Mouse (Mus musculus) fibroblast of lung, adult 2 months (primary cell): ENCODE results near the gene Frs2.
"Not testable (repeated sequence)": the region's sequence is repeated elsewhere in the genome, so short reads cannot be mapped to it uniquely, and the experiment has no call there.

Source experiments
- DNase-seq: peaks from one replicate; pipeline ENCODE4 v3.0.0-alpha.2; 2011; ENCODE audit warnings: low read depth

The Frs2 gene

DNA sequence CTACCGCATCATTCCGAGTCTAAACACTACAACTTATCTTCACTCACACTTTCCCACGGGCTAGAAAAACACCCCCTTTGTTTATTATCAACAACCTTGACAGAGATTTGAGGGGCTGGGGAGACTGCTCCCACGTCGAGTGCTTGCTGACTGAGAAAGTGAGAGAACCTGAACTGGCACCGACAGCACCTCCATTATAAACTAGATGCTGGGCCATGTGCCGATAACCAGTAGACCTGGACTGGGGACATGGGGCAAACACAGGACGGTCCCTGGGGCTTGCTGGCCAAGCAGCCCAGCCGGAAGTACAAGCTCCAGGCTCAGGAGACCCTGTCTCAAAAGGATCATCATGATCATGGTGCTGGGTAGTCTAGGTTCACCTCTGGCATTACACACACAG lies 1.9 kb downstream of the Frs2 start:
- DNase-seq: no peak

DNA sequence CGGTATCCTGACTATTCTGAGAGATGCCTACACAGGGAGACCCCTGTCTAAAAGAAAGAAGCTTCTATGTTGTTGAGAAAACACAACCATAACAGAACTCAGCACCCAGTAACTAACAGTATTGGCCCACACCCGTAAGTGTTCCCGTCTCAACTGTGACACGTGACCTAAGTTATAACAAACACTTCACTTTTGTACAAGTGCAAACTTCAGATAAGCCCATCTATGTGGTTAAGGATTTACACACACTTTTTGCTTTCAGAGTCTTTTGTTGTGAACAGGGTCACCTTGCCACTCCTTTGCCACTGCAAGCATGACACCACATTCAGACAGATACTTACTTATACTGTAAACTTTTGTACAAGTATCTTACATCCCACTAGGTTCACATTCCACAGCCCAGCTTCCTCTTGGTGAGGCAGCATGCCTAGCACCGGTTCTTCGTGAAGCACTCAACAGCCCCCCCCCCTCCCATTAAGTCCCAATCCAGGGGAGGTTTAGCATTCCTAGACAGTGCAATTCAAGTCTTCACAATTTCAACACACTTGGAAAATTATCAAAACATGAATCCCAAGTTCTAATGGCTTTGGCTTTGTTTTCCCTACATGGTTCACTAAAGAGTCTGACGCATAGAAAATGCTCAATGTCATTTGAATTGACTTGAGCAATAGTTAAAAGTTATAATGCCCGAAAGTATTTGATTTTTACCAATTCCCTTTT lies 2.6 kb downstream of the Frs2 start:
- DNase-seq: no peak

DNA sequence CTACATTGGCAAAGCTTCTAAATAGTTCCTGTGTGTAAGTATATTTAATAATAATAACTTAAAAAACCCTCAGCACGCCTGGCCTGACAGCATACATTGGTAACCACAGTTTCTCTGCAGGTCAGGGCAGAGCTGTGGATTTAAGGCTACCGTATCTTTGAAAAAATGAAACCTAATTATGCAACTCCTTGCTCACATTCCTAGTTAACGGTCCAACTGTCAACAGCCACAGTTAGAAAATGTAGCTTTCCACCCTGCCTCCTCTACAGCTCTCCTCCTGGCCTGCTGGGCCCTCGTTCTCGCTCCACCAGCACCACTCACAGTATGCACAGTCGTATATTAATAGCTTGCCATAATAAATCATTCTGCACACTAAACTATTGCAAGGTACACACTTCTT lies 3.7 kb downstream of the Frs2 start:
- no peak for DNase-seq

DNA sequence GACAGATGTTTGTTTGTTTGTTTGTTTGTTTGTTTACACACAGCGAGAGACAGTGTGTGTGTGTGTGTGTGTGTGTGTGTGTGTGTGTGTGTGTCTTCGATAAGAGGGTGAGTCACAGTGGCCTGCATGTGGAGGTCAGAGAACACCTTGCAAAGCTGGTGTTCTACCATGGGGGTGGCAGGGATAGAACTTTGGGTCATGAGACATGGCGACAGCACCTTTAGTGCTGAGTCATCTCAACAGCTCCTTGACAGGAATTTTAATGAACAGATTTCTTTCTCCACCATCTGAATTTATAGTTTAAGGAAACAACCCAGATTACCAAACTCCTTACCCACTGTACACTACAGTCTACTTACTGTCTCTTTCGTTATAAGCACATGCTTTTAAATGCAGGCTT lies 4.3 kb downstream of the Frs2 start:
- no peak for DNase-seq

DNA sequence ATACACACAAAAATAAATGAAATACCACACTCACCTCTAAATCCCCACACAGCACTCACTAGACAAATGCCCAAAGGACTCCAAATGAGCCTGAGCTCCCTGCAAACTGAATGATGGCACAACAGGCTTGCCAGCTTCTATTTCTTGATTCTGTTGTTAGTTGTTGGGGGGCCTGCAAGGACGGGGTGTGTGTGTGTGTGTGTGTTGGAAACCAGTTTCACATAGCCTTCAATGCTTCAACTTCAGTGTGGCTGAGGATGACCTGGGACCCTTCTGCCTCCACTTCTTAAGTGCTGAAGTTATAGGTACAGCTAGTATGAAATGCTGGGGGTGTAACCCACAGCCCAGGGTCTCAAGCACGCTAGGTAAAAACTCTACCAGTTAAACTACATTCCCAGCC lies 5.0 kb downstream of the Frs2 start:
- no peak for DNase-seq

DNA sequence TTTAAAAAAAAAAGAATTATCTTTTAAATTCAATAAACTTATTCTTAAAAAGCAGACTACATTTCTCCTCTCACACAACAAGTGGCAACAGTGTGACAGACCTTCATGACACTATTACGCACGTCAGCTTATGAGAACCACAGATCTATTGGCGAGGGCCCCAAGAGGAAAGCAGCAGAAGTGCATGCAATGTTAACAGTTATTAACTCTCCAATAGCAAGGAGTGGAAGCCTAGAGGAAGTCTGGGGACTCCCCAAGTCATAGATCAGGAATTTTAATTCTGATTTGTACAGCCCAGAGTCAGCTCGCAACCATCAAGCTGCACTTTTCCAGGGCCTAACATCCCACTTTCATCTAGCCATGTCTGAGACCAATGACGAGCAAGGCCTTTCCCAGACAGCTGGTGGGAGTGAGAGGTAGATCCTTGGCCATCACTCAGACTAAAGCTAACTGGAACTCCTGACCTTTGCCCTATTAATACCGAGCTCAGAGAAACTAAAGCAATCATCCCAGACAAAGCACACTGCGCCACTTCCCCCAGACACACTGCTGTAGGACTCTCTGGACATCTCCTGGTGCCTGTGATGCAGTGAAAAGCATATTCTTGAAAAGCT lies 6.3 kb downstream of the Frs2 start:
- DNase-seq: no peak

DNA sequence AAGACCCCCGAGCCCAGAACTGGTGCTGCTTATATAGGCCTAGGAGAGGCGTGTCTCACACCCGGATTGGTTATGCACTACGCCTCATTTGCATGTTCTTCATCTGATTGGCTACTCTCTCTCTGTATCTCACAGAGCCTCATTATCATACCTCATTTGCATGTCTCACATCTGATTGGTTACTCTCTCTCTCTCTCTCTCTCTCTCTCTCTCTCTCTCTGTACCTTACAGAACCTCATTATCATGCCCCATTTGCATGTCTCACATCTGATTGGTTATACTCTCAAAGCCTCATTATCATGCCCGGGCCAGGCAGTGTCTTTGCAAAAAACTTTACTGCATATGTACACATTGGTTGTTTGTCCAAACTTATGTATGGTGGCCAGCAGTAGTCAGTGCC lies 16.8 kb downstream of the Frs2 start:
- DNase-seq: not testable (repeated sequence)

DNA sequence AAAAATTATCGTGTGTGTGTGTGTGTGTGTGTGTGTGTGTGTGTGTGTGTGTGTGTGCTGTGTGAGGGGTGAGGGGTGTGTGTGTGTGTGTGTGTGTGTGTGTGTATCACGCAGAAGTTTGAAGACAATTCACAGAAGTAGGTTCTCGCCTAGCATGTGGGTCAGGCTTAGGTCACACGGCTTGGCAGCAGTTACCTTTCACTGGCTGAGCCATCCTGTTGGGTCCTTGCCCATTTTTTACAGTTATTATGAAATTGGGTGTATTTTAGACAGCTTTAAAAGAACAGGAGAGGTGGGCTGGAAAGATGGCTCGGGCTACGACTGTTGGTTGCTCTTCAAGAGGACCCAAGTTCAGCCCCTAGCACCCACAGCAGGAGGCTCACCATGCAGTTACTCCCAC lies 18.3 kb downstream of the Frs2 start:
- peak; percentile 83 for DNase-seq

DNA sequence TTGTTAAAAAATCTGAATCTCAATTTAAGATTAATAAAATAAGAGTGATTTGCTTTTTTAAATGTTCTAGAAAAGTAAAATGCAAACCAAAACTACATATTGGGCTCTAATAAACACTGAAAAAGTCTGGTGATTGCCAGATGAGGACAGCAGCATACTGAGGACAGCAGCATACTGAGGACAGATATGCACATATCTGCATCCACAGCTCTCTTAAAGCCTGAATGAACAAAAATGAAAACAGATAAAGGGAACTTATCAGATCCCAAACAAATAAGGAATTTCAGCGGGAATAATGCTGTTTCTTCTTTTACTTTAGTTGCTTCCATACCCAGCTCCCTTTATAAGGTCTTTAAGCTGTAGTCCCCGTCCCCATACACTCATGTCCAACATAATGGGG lies 19.6 kb downstream of the Frs2 start:
- no peak for DNase-seq

DNA sequence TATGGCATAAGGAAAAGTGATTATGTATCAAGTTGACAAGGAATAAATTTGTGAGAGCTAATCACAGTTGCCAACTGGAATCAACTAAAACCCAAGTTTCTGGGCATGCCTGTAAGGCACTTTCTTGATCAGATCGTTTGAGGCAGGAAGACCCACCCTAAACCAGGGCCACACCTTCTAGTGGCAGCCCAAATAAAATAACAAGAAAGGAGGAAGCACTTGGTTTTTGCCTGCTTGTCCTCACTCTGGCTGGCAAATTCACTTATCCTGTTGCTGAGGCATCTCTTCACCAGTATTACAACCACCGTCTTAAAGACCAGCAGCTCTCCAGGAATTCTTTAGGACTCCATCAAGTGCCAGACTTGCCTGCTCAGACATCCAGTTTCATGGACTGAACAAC lies 20.9 kb downstream of the Frs2 start:
- no peak for DNase-seq

DNA sequence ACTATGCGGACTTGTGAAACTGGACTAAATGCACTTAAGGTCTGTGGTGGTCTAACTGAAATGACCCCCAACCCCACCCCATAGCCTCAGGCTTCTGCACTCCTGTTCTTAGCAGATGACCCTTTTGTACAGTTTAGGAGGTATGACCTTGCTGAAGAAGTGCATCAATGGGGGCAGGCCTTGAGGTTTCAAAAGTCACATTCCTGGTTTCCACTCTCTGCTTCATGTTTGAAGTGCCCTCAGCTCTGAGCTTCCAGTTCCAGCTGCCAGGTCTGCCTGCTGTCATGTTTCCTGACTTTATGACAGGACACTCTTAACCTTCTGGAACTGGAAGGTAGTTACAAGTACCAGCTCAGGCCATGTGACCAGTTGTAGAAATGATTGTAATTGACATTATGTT lies 21.6 kb downstream of the Frs2 start:
- DNase-seq: no peak

DNA sequence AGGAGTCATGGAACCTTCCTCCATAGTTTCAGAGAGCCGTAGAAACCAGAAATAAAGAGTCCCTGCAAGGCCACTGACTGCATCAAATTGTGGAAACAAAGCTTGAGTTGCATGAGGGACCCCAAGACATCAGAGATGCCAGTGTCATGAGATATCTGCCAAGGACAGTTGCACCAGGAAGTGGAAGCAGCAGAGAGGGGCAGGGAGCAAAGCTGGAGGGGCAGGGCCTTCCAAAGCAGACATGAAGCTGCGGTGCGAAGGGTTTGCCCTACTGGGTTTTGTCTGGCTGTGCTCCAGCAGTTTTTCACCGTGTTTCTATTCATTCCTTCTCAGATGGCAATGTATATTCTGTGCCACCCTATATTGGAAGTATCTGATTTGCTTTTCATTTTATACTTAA lies 22.1 kb downstream of the Frs2 start:
- DNase-seq: no peak

DNA sequence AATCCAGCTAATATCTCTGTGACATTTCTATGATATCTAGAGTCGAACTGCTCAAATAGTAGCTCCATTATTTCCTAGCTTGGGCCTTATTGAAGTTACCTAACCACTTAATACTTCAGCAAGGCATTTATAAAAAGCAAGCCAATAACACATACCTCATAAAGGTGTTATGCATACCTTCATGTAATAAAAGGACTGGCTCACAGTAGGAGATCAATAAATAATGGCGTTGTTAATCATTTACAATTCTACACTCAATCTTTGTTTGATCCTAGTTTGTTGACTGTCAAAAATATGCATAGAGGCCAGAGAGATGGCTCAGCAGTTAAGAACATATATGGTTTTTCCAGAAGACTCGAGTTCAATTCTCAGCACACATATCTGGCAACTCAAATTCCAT lies 26.9 kb downstream of the Frs2 start:
- DNase-seq: no peak

DNA sequence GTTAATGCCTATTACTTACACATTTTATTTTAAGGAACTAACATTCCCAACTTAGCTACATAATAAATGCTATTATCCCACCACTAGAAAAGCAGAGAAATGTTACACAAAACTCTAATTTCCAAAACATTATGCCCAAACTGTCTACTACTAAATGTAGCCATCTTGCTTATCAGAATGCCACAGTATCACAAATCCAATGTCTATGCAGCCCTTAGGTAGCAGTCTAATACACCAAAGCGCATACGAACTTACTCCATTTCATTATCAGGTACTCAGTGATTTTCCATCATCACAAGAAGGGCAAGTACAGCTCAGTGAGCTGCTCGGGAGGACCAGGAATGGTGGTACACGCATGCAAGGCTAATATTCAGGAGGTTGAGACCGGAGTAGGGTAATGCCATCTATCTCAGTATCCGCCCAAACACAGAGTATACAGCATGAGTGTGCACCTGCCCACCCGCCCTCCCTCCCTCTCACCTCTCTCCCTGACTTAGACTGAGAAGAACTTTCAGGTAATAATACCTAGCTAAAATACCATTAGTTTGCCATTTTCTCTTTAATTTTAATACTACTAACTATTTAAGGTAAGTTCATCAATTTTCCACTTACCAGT lies 28.2 kb downstream of the Frs2 start:
- DNase-seq: no peak

DNA sequence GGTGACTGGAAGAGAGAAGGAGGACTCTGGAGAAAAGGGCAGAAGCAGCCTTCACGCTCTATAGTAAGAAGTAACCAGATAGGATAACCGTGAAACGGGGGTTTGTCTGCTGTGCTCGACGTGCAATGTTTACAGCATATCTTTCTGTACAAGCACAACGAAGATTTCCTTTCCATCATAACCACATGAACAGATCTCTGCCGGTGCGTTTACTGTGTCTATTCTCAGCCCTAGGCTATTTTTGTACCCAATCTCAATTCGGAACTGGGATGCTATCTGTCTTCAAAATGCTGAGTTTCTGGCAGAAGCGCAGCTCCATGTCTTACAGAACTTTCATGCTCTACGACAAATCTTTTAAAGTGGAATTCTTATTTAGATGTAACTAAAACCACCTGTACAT lies 28.8 kb downstream of the Frs2 start:
- no peak for DNase-seq

DNA sequence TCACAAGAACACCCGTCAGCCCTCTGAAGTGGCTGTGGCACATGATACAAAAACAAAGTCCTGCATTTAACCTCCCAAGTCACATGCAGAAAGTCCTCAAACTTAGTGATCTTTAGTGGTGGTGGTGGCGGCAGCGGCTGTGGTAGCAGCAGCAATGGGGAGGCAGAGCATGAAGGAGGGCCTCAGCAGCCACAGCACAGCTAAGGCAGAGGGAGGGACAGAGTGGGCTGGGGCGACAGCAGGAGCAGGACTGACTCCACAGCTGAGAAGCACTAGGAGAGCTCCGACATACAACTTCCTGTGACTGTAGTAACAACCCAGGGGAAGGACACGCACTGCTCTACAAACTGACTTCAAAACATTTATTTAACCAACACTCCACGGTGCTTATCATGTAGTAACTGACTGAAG lies 29.9 kb downstream of the Frs2 start:
- DNase-seq: no peak

DNA sequence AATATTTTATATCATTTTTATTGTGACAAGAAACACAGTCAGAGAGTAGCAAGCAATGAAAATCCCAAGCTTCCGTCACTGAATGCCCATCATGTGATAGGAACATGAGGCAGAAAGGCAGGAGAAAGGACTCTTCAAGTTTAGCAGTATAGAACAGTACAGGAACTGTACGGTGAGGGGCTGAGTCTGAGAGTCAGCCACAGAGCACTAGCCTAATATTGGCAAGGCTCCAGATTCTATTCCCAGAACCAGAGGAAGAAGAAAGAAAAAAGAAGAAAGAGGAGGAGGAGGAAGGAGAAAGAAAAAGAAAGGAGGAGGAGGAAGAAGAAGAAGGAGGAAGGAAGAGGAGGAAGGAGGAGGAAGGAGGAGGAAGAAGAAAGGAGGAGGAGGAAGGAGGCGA lies 32.7 kb downstream of the Frs2 start:
- DNase-seq: no peak

DNA sequence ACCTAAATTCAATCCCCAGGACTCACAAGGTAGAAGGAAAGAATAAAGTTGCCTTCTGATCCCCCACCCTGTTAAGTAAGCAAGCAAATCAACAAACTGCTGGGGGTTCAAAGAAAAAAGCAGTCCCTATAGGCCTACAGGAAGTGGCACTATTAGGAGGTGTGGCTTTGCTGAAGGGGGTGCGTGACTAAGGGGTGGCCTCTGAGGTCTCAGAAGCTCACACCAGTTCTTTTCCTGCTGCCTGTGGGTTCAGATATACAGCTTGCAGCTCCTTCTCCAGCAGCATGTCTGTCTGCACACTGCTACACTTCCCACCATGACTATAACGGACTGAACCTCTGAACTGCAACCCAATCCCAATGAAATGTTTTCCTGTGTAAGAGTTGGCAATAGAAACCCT lies 35.8 kb downstream of the Frs2 start:
- DNase-seq: no peak

DNA sequence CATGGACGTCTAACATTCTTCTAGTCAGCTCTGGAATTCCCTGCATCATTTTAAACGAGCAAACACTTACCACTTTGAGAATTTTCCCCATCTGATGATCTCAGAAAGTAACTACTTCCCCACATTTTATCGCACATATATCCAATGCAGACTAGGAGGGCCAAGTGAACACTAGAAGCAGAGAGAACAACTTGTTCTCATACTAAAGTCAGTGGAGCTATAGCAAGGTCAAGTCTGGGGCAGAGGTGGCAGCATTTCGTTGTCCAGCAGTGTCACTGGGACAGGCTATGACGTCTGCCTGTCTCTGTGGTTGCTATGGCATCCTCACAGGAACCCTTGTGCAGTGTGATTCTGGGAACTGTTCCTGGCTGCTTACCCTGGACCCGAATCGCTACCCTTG lies 36.9 kb downstream of the Frs2 start:
- no peak for DNase-seq

DNA sequence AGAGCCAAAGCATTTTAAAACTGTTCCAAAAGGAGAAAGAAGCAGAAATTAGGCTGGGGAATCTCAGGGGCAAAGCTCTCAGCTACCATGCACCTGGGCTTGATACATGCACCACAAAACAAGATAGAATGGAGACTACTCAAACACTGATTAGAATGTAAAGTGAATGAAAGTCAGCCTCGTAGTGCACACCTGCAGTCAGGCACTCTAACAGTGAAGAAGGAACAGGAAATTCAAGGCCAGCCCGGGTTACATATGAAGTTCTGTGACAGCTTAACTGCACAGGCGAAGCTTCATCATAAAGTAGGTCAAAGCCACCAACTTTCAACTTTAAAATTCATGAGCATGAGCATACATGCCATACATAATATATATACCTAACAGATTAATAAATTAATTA lies 38.1 kb downstream of the Frs2 start:
- DNase-seq: no peak

DNA sequence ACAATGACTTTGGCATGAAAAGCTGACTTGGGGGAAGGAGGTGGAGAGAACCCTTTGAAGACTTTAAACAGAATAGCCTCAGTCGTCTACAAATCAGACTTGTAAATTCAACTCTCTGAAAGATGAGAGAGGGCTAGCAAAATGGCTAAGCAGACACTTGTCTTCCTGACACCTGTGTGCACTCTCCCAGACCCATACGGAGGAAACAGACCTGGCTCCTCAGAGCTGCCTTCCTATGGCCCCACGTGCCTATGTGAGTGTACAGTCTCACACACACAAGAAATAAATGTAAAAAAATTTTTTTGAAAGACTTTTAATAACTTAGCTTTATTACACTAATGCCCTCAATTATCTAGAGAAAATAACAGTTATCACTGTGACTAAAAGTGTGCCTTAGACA lies 41.6 kb downstream of the Frs2 start:
- no peak for DNase-seq

DNA sequence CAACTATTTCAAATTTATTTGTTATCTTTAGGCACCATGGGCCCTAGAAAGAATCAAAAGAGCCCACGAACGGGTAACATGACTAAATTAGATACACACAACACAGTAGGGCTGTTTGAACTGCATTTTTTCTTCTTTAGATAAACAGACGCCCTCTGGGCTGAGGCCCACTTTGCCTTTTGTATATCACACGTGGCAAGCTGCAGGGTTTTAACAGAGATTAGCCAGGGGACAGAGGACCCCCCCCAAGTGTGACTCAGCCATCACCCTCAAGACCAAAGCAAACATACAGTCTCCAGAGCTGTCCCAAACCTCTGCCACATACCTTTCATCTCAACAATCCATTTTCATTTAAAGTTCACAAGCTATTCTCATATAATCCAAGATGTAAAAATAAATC lies 42.1 kb downstream of the Frs2 start:
- no peak for DNase-seq

DNA sequence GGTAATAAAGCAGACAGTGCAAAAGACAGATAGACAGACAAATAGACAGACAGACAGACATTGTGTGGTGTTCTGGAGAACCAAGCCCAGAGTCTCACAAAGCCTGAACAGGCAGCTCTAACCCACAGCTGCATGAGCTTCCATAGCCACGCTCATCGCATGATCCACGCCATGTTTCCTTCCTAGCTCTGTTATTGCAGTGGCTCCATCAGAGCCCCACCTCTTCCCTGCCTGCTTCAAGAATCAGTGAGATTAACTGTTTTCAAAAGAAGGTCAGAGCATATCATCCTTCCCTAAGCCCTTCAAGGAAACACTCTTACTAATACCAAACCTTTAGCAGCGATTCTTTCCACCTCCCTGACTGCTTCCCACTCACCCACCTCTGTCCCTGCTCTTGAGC lies 43.3 kb downstream of the Frs2 start:
- DNase-seq: no peak
